Comparison of ENCODE assay signal across 12 mouse cellular contexts in genomic region chr1:135517469-135517868, GRCm38 (mm10).
"Had no signal": no experiment of that assay in that cellular context is flagged by ENCODE, and none has a peak within 500 bp of the region (broad histone marks: within the 10 kb centered on the region; RNA-seq: fewer than 3 reads in every experiment).

No protein-coding gene starts in this region.

- H3K4me2 ChIP-seq: liver, embryonic 11.5 days; liver, embryonic 15.5 days; midbrain, embryonic 15.5 days had no signal

- H3K36me3 ChIP-seq: liver, embryonic 15.5 days; midbrain, embryonic 15.5 days had no signal

- DNase-seq: kidney, adult 9 months; kidney, postnatal 14 days; lung, adult 2 months; thymus, adult 2 months; thymus, postnatal 25 days had no signal

- H3K9me3 ChIP-seq: limb, embryonic 10.5 days; liver, embryonic 15.5 days; midbrain, embryonic 15.5 days had no signal

- H3K27me3 ChIP-seq: liver, embryonic 15.5 days; midbrain, embryonic 15.5 days had no signal

- H3K4me3 ChIP-seq: left cerebral cortex, adult 2 months; limb, embryonic 10.5 days; liver, embryonic 15.5 days; midbrain, embryonic 10.5 days; midbrain, embryonic 15.5 days had no signal

- H3K9ac ChIP-seq: liver, embryonic 15.5 days; midbrain, embryonic 15.5 days had no signal

- ATAC-seq: midbrain, embryonic 15.5 days had no signal

- H3K27ac ChIP-seq: left cerebral cortex, adult 2 months; liver, embryonic 15.5 days; midbrain, embryonic 15.5 days; stomach, postnatal 0 days had no signal
